Mouse (Mus musculus): ENCODE measurements around the gene Tmem176a.

Tmem176a gene

GRCm38 (mm10) chr6:48894938-48895818, 54.5 kb downstream of the Tmem176a start:
- no peak for DNase-seq

GRCm38 (mm10) chr6:48895941-48896340, 55.2 kb downstream of the Tmem176a start:
- DNase-seq: no peak
